Mouse (Mus musculus): Measurements from ENCODE around the gene Olfr1282. TPM values are rescaled to one million over a fixed set of nuclear protein-coding genes. Genes with fewer than 3 reads are reported as not detected.

Olfr1282 gene
- not detected in 2 replicates for polyA plus RNA-seq (2012; ENCODE audit: low replicate concordance)

GRCm38 (mm10) chr2:111335976-111336375, at the start of gene Olfr1282:
Gene Olfr1282, minus strand, starts transcription at chr2:111336076.

GRCm38 (mm10) chr2:111375222-111375621, 39.3 kb upstream of the Olfr1282 start, which contains the start of gene Olfr1284:
Gene Olfr1284, plus strand, starts transcription at chr2:111375522.

DNA sequence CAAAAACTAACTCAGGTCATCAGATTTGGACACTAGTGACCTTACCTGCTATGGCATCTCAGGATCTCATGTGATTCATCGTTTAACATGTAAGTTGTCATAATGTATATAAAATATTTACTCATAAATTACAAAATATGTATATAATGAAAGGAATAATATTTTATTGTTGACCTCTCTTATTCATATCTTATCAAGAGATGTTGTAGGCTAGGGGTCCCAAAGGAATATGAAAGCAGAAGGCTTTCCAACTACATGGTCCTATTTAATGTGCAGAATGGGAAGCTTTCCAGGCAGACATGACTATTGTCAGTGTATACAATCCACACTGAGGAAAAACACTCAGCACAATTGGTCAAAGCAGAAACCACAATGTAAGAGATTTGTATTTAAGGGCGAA, 30.6 kb upstream of the Olfr1282 start, which contains the start of gene Olfr1283:
Olfr1283 (plus strand) TSS at position 301 of the 400 bp plus-strand sequence.

GRCm38 (mm10) chr2:111326220-111326619, 9.7 kb downstream of the Olfr1282 start, which contains the start of gene Olfr1281:
Gene Olfr1281, plus strand, starts transcription at chr2:111326520.

GRCm38 (mm10) chr2:111313717-111314116, 22.2 kb downstream of the Olfr1282 start, which contains the start of gene Olfr1280:
Gene Olfr1280, plus strand, starts transcription at chr2:111314017.

GRCm38 (mm10) chr2:111300374-111300773, 35.5 kb downstream of the Olfr1282 start, which contains the start of gene Olfr1279:
Gene Olfr1279, plus strand, starts transcription at chr2:111300635.

DNA sequence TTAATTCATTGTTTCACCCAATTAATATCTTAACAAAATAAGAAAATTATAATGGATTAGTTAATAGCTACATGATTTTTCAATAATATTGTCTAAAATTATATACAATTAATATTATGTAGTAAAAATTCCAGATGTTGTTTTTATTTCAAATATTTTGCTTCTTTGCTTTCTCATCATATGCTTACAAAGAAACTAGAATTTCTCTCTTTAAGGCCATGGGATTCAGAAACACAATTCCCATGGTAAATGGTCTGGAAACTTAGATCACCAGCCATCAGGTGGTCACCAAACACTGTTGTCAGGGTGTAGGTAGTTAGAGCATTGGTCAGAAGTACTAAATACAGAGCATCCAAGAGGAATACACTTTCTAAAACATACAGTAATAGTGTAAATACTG, 46.0 kb downstream of the Olfr1282 start, which contains the start of gene Olfr1278:
Olfr1278 (plus strand) TSS at position 301 of the 400 bp plus-strand sequence.

Other genes with a start within 250 kb of the Olfr1282 start
- not detected in 2 replicates for gene Gm13941, start 230.1 kb downstream of the Olfr1282 start, polyA plus RNA-seq (2012; ENCODE audit: low replicate concordance)
- gene Gm15130, start 183.1 kb downstream of the Olfr1282 start, polyA plus RNA-seq (2012; ENCODE audit: low replicate concordance): not detected in 2 replicates
- not detected in 2 replicates for gene 4930430A15Rik, start 106.5 kb downstream of the Olfr1282 start, polyA plus RNA-seq (2012; ENCODE audit: low replicate concordance)
- not detected in 2 replicates for gene Olfr1275, start 100.8 kb downstream of the Olfr1282 start, polyA plus RNA-seq (2012; ENCODE audit: low replicate concordance)
- 0.03 TPM in 1 of 2 replicates, not detected in the other for gene Olfr1276, start 81.6 kb downstream of the Olfr1282 start, polyA plus RNA-seq (2012; ENCODE audit: low replicate concordance)
- not detected in 2 replicates for gene Olfr1277, start 62.0 kb downstream of the Olfr1282 start, polyA plus RNA-seq (2012; ENCODE audit: low replicate concordance)
- not detected in 2 replicates for gene Olfr1278, start 45.9 kb downstream of the Olfr1282 start, polyA plus RNA-seq (2012; ENCODE audit: low replicate concordance)
- gene Olfr1279, start 35.4 kb downstream of the Olfr1282 start, polyA plus RNA-seq (2012; ENCODE audit: low replicate concordance): not detected in 2 replicates
- gene Olfr1280, start 22.1 kb downstream of the Olfr1282 start, polyA plus RNA-seq (2012; ENCODE audit: low replicate concordance): not detected in 2 replicates
- gene Olfr1281, start 9.6 kb downstream of the Olfr1282 start, polyA plus RNA-seq (2012; ENCODE audit: low replicate concordance): not detected in 2 replicates
- gene Olfr1283, start 30.7 kb upstream of the Olfr1282 start, polyA plus RNA-seq (2012; ENCODE audit: low replicate concordance): not detected in 2 replicates
- gene Olfr1284, start 39.4 kb upstream of the Olfr1282 start, polyA plus RNA-seq (2012; ENCODE audit: low replicate concordance): not detected in 2 replicates
- gene Olfr1286, start 87.0 kb upstream of the Olfr1282 start, polyA plus RNA-seq (2012; ENCODE audit: low replicate concordance): not detected in 2 replicates
- gene Olfr1287, start 113.1 kb upstream of the Olfr1282 start, polyA plus RNA-seq (2012; ENCODE audit: low replicate concordance): not detected in 2 replicates
- gene Olfr1288, start 138.0 kb upstream of the Olfr1282 start, polyA plus RNA-seq (2012; ENCODE audit: low replicate concordance): not detected in 2 replicates
- gene Olfr1289, start 144.7 kb upstream of the Olfr1282 start, polyA plus RNA-seq (2012; ENCODE audit: low replicate concordance): not detected in 2 replicates
- gene Olfr1290, start 157.8 kb upstream of the Olfr1282 start, polyA plus RNA-seq (2012; ENCODE audit: low replicate concordance): not detected in 2 replicates
- not detected in 2 replicates for gene Olfr1291-ps1, start 161.1 kb upstream of the Olfr1282 start, polyA plus RNA-seq (2012; ENCODE audit: low replicate concordance)
- gene Olfr1293-ps, start 189.1 kb upstream of the Olfr1282 start, polyA plus RNA-seq (2012; ENCODE audit: low replicate concordance): not detected in 2 replicates
- not detected in 2 replicates for gene Olfr1294, start 204.2 kb upstream of the Olfr1282 start, polyA plus RNA-seq (2012; ENCODE audit: low replicate concordance)
- not detected in 2 replicates for gene Olfr1295, start 233.6 kb upstream of the Olfr1282 start, polyA plus RNA-seq (2012; ENCODE audit: low replicate concordance)